Mouse (Mus musculus) MEL (cell line): Measurements from ENCODE around the gene Dmc1. TPM values are rescaled to one million over a fixed set of nuclear protein-coding genes. Genes with fewer than 3 reads are reported as not detected.
A peak's percentile ranks its signal among the peaks of the same experiment; 100 is the strongest.

Source experiments
- DNase-seq: peaks from one replicate; pipeline ENCODE4 v3.0.0; 2011; ENCODE audit warnings: low read depth, low spot score
- H3K27ac ChIP-seq: 2 replicates; pipeline ENCODE4 v1.5.1; 2012; ENCODE audit warnings: low read depth, mild to moderate bottlenecking, control low read depth, low read length, moderate library complexity; ENCODE audit not compliant: control insufficient read depth
- H3K27me3 ChIP-seq, 2 experiments: fragments of 150-350 bp in 1 of 2; sonication (generic) in 1 of 2; 2 replicates each; pipeline ENCODE4 v1.6.1; 2012; ENCODE audit warnings: low read length in 2 of 2, mild to moderate bottlenecking in 2 of 2, improper control_type of control experiment in 1 of 2, moderate library complexity in 1 of 2; ENCODE audit not compliant: insufficient read depth in 2 of 2, control insufficient read depth in 1 of 2
- H3K36me3 ChIP-seq, 2 experiments: 2 replicates each; pipeline ENCODE4 v1.6.1; 2012 to 2014; ENCODE audit warnings: low read length in 2 of 2, improper control_type of control experiment in 1 of 2, inconsistent platforms in 1 of 2, mild to moderate bottlenecking in 1 of 2; ENCODE audit not compliant: insufficient read depth in 2 of 2, control insufficient read depth in 1 of 2
- H3K4me1 ChIP-seq, 2 experiments: fragments of 150-350 bp in 1 of 2; sonication (generic) in 1 of 2; 2 replicates each; pipeline ENCODE4 v1.6.1; 2012; ENCODE audit warnings: low read length in 2 of 2, improper control_type of control experiment in 1 of 2, mild to moderate bottlenecking in 1 of 2; ENCODE audit not compliant: insufficient read depth in 2 of 2, control insufficient read depth in 1 of 2
- H3K4me3 ChIP-seq, 2 experiments: fragments of 150-350 bp in 1 of 2; sonication (generic) in 1 of 2; 2 replicates each; pipeline ENCODE4 v1.5.1; 2012; ENCODE audit warnings: low read depth in 2 of 2, low read length in 2 of 2, mild to moderate bottlenecking in 2 of 2, moderate library complexity in 2 of 2, control low read depth in 1 of 2, improper control_type of control experiment in 1 of 2; ENCODE audit not compliant: control insufficient read depth in 1 of 2, insufficient read depth in 1 of 2
- H3K79me2 ChIP-seq: 2 replicates; pipeline ENCODE4 v1.6.1; 2012; ENCODE audit warnings: mild to moderate bottlenecking, low read length, moderate library complexity; ENCODE audit not compliant: control insufficient read depth, poor library complexity, insufficient read depth
- H3K9ac ChIP-seq: 2 replicates; pipeline ENCODE4 v1.6.1; 2012; ENCODE audit warnings: low read depth, mild to moderate bottlenecking, control low read depth, low read length, moderate library complexity; ENCODE audit not compliant: control insufficient read depth, poor library complexity, severe bottlenecking
- H3K9me3 ChIP-seq: fragments of 150-350 bp; sonication (generic); replicated peaks from 2 replicates; pipeline ENCODE4 v1.6.1; 2012; ENCODE audit warnings: mild to moderate bottlenecking, low read length, improper control_type of control experiment, moderate library complexity; ENCODE audit not compliant: insufficient read depth
- BHLHE40 ChIP-seq: IDR thresholded peaks from 2 replicates; pipeline ENCODE4 v1.6.1; 2012; ENCODE audit warnings: low read depth, mild to moderate bottlenecking, inconsistent platforms, low read length, improper control_type of control experiment, borderline replicate concordance
- CHD1 ChIP-seq: IDR thresholded peaks from 2 replicates; pipeline ENCODE4 v1.6.1; 2012; ENCODE audit warnings: low read depth, mild to moderate bottlenecking, inconsistent platforms, low read length, improper control_type of control experiment
- CTCF ChIP-seq, 3 experiments: IDR thresholded peaks in 2 of 3; conservative IDR thresholded peaks in 1 of 3; 2 replicates each; pipeline ENCODE4 v1.5.1; 2011 to 2012; ENCODE audit warnings: low read length in 3 of 3, low read depth in 2 of 3, mild to moderate bottlenecking in 2 of 3, improper control_type of control experiment in 1 of 3, inconsistent platforms in 1 of 3, mixed read lengths in 1 of 3, moderate library complexity in 1 of 3; ENCODE audit not compliant: control insufficient read depth in 1 of 3, insufficient read depth in 1 of 3, poor library complexity in 1 of 3, severe bottlenecking in 1 of 3
- E2F4 ChIP-seq: IDR thresholded peaks from 2 replicates; pipeline ENCODE4 v1.6.1; 2011; ENCODE audit warnings: low read depth, low read length, improper control_type of control experiment, borderline replicate concordance
- ELF1 ChIP-seq: IDR thresholded peaks from 2 replicates; pipeline ENCODE4 v1.6.1; 2014; ENCODE audit warnings: low read depth, mild to moderate bottlenecking, inconsistent platforms, low read length, improper control_type of control experiment, moderate library complexity
- HCFC1 ChIP-seq: IDR thresholded peaks from 2 replicates; pipeline ENCODE4 v1.6.1; 2012; ENCODE audit warnings: low read depth, mild to moderate bottlenecking, inconsistent platforms, low read length, improper control_type of control experiment, moderate library complexity
- MAX ChIP-seq: IDR thresholded peaks from 2 replicates; pipeline ENCODE4 v1.6.1; 2011; ENCODE audit warnings: low read length, improper control_type of control experiment
- POLR2A ChIP-seq, 2 experiments: IDR thresholded peaks; 2 replicates each; pipeline ENCODE4 v1.6.1; 2011 to 2012; ENCODE audit warnings: low read length in 2 of 2, mild to moderate bottlenecking in 2 of 2, control low read depth in 1 of 2, improper control_type of control experiment in 1 of 2, low read depth in 1 of 2, moderate library complexity in 1 of 2; ENCODE audit not compliant: control insufficient read depth in 1 of 2, insufficient read depth in 1 of 2, poor library complexity in 1 of 2
- POLR2AphosphoS5 ChIP-seq: IDR thresholded peaks from 2 replicates; pipeline ENCODE4 v1.6.1; 2012; ENCODE audit warnings: low read depth, borderline replicate concordance, mild to moderate bottlenecking, inconsistent platforms, low read length, moderate library complexity, mixed read lengths
- RAD21 ChIP-seq: IDR thresholded peaks from 2 replicates; pipeline ENCODE4 v1.6.1; 2011; ENCODE audit warnings: mild to moderate bottlenecking, low read depth, low read length, improper control_type of control experiment
- RCOR1 ChIP-seq: IDR thresholded peaks from 2 replicates; pipeline ENCODE4 v1.6.1; 2012; ENCODE audit warnings: low read depth, mild to moderate bottlenecking, inconsistent platforms, low read length, improper control_type of control experiment
- TBP ChIP-seq: IDR thresholded peaks from 2 replicates; pipeline ENCODE4 v1.8.0; 2011; ENCODE audit warnings: low read depth, low read length, improper control_type of control experiment
- USF1 ChIP-seq: IDR thresholded peaks from 2 replicates; pipeline ENCODE4 v1.6.1; 2014; ENCODE audit warnings: low read depth, mild to moderate bottlenecking, inconsistent platforms, low read length, improper control_type of control experiment, moderate library complexity
- polyA plus RNA-seq, 2 experiments: library from polyadenylated mRNA; stranded (reverse) in 1 of 2; unstranded in 1 of 2; fragments of >175 nt in 1 of 2; fragments of >200 nt in 1 of 2; gene quantifications; 2 replicates each; pipeline versions ENCODE4 v1.2.1 to v1.2.4; 2012; ENCODE audit warnings: low replicate concordance in 2 of 2, low read depth in 1 of 2; ENCODE audit not compliant: insufficient read length in 2 of 2, insufficient read depth in 1 of 2, missing spikeins in 1 of 2
- total RNA-seq: library from RNA; depleted of rRNA; stranded (reverse); fragments of 300-350 nt; gene quantifications from 2 replicates; pipeline ENCODE4 v1.2.3, GENCODE M21; 2012

The Dmc1 gene
- total and polyA plus RNA-seq, 3 experiments: not detected

DNA sequence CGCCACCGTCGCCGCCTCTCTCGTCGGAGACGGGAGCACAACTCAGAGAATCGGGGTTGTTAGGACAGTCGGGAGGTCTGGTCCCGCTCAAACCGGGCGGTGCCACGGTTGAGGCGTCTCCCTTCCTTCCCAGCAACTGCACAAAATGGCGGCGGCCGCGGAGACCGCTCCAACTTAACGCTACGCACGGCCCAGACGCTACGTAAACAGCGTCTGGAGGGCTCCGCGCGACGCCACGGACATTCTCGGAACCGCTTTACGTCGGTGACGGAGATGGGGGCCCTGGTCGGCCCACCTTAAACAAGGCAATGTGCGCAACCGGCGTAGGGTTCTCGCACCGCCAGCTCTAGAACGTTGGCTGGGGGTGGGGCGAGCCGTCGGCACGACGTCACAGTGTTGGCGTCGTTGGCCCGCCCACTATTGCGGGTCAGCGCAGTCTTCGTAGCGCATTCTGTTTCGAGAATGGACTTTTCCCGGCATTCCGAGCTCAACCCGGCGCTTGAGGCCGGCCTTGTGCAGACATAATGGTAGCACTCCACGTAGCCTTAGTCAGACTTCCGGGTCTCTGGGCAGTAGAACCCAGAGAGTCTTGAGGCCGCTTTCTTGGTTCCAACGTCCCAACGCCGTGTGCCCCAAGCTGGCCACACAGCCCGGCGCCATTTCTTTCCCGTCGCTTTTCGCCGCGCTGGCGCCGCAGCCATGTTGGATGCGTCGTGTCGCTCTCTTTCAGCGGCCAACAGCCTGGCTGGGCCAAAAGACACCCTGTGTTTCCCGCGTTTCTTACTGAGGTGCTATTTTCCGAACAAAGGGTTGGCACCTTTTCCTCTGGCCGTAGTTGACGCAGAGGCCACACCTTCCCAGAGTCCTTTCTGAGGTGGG, 58.3 kb downstream of the Dmc1 start, which contains the start of gene Ddx17:
TSS of gene Ddx17 (minus strand) at position 332 of the 879 bp plus-strand sequence.
- Histone ChIP-seq H3K4me3 (peak within 1 kb of the TSS; percentile 80 to 88), H3K9me3 (no peaks in the 10 kb centered on the region), H3K36me3 (peaks cover 0 to 24% of the 10 kb centered on the region in 2 experiments; a peak in 2 of 4 replicates), H3K4me1 (peaks cover 0 to 12% of the 10 kb centered on the region in 2 experiments; a peak in 2 of 4 replicates), H3K79me2 (peaks cover 33% of the 10 kb centered on the region), H3K27ac (peak within 1 kb of the TSS; percentile 82), H3K27me3 (no peaks in the 10 kb centered on the region), H3K9ac (peak within 1 kb of the TSS; percentile 86)
- TF ChIP-seq RAD21: no peak
- no peak for TF ChIP-seq BHLHE40
- no peak for TF ChIP-seq MAX
- TF ChIP-seq TBP: peak; percentile 67; the same call in 1 of the 2 replicates
- TF ChIP-seq E2F4: no peak
- TF ChIP-seq HCFC1: no peak; the same call in 1 of the 2 replicates
- TF ChIP-seq POLR2AphosphoS5: peak; percentile 54; the same call in 1 of the 2 replicates
- TF ChIP-seq ELF1: no peak
- no peak for TF ChIP-seq USF1
- peak; percentile 49 to 93 for TF ChIP-seq POLR2A (IDR thresholded peaks at IDR 0.05; ENCODE audit: control insufficient read depth in 1 of 2, insufficient read depth in 1 of 2, low read depth in 1 of 2, low read length in 2 of 2, poor library complexity in 1 of 2)
- DNase-seq: peak; percentile 95

DNA sequence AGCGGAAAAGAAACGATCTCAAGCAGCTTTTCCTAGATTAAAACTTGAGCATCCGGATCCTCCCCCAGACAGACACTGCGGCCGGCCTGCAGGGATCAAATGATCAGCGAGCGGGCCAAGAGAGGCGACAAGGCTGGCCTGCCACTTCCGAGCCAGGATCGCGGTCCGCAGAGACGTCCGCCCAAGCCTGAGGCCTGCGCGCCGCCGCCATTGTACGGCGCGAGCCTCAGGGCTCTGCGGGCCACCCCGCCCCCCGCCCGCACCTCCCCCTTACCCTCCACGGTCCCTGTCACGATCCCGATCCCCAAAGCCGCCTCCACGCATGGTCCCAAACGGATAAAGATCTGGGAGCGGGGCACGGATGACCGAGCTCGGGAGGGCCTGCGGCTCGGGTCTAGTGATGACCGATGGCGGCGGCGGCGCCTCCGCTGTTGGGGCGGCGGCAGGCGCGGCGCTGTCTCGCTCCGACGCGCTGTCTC, 58.9 kb downstream of the Dmc1 start:
- H3K79me2 ChIP-seq: peaks cover 33% of the 10 kb centered on the region
- H3K36me3 ChIP-seq: peaks cover 3 to 24% of the 10 kb centered on the region in 2 experiments
- peak; percentile 65 for DNase-seq
- H3K9me3 ChIP-seq: no peaks in the 10 kb centered on the region
- H3K27ac ChIP-seq: peak overlapping the region; percentile 82
- TF ChIP-seq ELF1 (no peak), HCFC1 (peak; percentile 58; the same call in 1 of the 2 replicates)
- peak overlapping the region; percentile 86 for H3K9ac ChIP-seq
- H3K27me3 ChIP-seq: no peaks in the 10 kb centered on the region
- peaks cover 0 to 12% of the 10 kb centered on the region in 2 experiments; a peak in 2 of 4 replicates for H3K4me1 ChIP-seq
- peak overlapping the region; percentile 80 to 88 for H3K4me3 ChIP-seq

DNA sequence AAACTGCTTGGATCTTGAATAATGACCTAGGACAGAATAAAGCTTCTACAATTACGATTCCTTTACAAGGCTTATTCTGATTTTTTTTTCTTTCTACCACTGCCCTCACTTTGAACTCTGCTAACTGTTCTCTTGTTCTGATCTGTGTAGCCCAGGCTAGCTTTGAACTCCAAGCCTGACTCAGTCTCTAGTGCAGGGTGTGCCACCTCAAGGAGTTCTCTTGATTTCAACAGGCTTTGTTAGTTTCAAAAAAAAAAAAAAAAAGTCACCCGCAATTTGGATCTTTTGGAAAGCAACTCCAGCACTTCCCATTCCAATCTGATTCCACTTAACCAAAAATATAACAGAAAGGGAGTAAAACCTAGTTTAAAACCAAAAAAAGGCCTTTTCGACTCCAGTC, 59.4 kb downstream of the Dmc1 start:
- H3K9ac ChIP-seq: peak overlapping the region; percentile 86
- TF ChIP-seq CHD1 (no peak), RCOR1 (no peak), CTCF (IDR thresholded peaks at IDR 0.05 in 2 of 3, conservative IDR thresholded peaks at IDR 0.05 in 1 of 3; ENCODE audit: control insufficient read depth in 1 of 3, insufficient read depth in 1 of 3, low read depth in 2 of 3, low read length in 3 of 3, poor library complexity in 1 of 3, severe bottlenecking in 1 of 3) (no peak)
- peaks cover 8 to 24% of the 10 kb centered on the region in 2 experiments for H3K36me3 ChIP-seq
- peaks cover 0 to 12% of the 10 kb centered on the region in 2 experiments; a peak in 2 of 4 replicates for H3K4me1 ChIP-seq
- peak overlapping the region; percentile 80 to 88 for H3K4me3 ChIP-seq
- peak overlapping the region; percentile 82 for H3K27ac ChIP-seq
- peak; percentile 51 for DNase-seq
- peaks cover 35% of the 10 kb centered on the region for H3K79me2 ChIP-seq
- H3K9me3 ChIP-seq: no peaks in the 10 kb centered on the region
- H3K27me3 ChIP-seq: no peaks in the 10 kb centered on the region
